Mouse (Mus musculus): ENCODE results near the gene Cyp2c37. TPM values are rescaled to one million over a fixed set of nuclear protein-coding genes. Genes with fewer than 3 reads are reported as not detected.
"Not testable (repeated sequence)": the region's sequence is repeated elsewhere in the genome, so short reads cannot be mapped to it uniquely, and the experiment has no call there.

Gene Cyp2c37
- total RNA-seq (2014; rRNA removed) (not detected in 2 replicates), polyA plus RNA-seq (2015; fragmentation: Nextera tagmentation; extraction: Ambion mirVana) (not detected in 2 replicates)

DNA sequence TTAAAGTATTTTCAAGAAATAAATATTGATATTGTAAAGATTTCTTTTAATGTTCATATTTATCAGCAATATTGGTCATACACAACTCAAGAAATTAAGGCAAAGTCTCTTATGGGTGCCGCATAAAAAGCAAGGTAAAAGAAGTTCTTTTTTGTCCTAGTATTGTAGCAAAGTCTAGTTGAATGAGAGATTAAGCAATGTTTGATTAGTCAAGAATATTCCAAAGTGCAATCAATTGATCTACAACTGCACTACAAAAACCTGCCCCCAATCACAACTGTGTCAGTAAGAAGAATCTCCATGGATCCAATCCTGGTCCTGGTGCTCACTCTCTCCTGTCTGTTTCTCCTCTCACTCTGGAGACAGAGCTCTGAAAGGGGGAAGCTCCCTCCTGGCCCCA is at the start of gene Cyp2c37:
Gene Cyp2c37, plus strand, starts transcription at position 285 of the 400 bp plus-strand sequence.
- not testable (repeated sequence) for ATAC-seq

DNA sequence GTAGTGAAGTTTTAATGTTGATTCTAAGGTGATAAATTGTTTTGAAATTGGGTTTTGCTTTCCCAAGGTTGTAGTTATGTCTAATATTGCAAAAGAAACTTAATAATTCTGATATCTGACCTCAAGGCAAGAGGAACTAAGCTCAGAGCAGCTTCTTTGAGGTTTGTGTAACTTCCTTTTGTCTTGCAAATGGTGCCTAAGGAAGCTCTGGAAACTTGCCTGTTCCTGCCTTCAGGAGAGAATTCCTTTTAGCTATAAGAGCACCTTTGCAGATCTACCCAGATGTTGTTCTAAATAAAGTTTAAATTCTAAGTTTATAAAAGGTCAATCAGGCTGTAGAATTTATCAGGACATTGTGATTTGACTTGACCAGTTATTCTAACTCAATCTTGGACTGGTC is 31.4 kb upstream of the Cyp2c37 start:
- ATAC-seq; H3K4me2 ChIP-seq (ENCODE audit: low read depth); H3K4me3 ChIP-seq (ENCODE audit: low read depth, low read length); H3K9ac ChIP-seq; H3K36me3 ChIP-seq (ENCODE audit: insufficient read depth); DNase-seq; H3K9me3 ChIP-seq (ENCODE audit: low read length); H3K27ac ChIP-seq (ENCODE audit: low read depth, low read length); H3K4me1 ChIP-seq (ENCODE audit: insufficient read depth); H3K27me3 ChIP-seq (ENCODE audit: insufficient read depth, low read length): not testable (repeated sequence)

More for the DNA sequence above, at the start of gene Cyp2c37:
- WGBS: 100% methylated on average over 1 of the region's 1 CpGs
- not testable (repeated sequence) for H3K27me3 ChIP-seq (ENCODE audit: insufficient read depth, low read length); H3K4me2 ChIP-seq (ENCODE audit: low read depth); H3K36me3 ChIP-seq (ENCODE audit: insufficient read depth); H3K9me3 ChIP-seq (ENCODE audit: low read length); H3K4me1 ChIP-seq (ENCODE audit: insufficient read depth); H3K4me3 ChIP-seq (ENCODE audit: low read depth, low read length); H3K27ac ChIP-seq (ENCODE audit: low read depth, low read length); DNase-seq; H3K9ac ChIP-seq

DNA sequence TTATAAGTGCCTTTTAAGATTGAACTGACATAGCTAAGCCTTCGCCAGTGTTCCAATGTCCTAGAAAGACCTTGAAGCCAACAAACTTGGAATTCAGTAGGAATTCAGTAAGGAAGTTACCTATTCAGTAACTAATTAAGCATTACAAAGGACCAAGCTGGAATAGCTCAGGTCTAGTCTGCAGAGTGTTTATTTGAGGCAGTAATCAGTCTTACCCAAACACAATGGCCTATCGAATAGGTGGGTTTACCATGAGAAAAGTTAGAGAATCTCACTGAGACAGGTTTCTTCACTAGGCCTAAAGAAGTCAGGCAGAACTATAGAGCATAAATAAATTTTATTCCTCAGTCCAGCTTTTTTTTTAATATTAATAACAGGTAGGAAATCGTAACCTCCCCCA is 21.1 kb upstream of the Cyp2c37 start:
- DNase-seq; H3K9me3 ChIP-seq (ENCODE audit: low read length); H3K9ac ChIP-seq; ATAC-seq; H3K4me3 ChIP-seq (ENCODE audit: low read depth, low read length); H3K27me3 ChIP-seq (ENCODE audit: insufficient read depth, low read length); H3K27ac ChIP-seq (ENCODE audit: low read depth, low read length); H3K4me2 ChIP-seq (ENCODE audit: low read depth); H3K4me1 ChIP-seq (ENCODE audit: insufficient read depth); H3K36me3 ChIP-seq (ENCODE audit: insufficient read depth): not testable (repeated sequence)
- WGBS: 90% methylated on average over 3 of the region's 3 CpGs

DNA sequence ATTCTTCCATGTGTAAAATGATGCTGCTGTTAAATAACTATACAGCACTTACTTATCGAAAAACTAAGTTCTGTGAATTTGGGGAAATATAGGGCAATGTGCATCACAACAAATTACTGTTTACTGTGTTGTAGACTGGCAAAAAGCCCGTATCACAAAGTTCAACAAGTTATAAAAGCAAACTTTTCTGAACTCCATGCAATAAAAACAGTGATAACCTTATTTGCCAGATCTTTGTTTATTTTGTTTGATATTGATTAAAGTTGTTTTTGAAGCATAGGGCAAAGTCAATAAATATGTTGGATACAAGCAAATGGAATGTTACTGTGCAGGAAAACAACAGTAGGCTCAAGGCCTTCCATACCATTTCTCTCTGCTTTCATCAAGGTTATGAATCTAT is 2.8 kb upstream of the Cyp2c37 start:
- TF ChIP-seq CTCF (IDR thresholded peaks at IDR 0.05; ENCODE audit: low read depth): no peak
- H3K36me3 ChIP-seq (ENCODE audit: insufficient read depth): no peaks in the 10 kb centered on the region
- no peaks in the 10 kb centered on the region for H3K4me1 ChIP-seq (ENCODE audit: insufficient read depth)
- DNase-seq (no peak), ATAC-seq (no peak)
- H3K9me3 ChIP-seq (ENCODE audit: low read length): no peaks in the 10 kb centered on the region
- H3K27ac ChIP-seq (ENCODE audit: low read depth, low read length): no peak overlapping the region
- H3K9ac ChIP-seq: no peak overlapping the region
- no peak overlapping the region for H3K4me2 ChIP-seq (ENCODE audit: low read depth)
- 81% methylated on average over 2 of the region's 2 CpGs for WGBS
- H3K27me3 ChIP-seq (ENCODE audit: insufficient read depth, low read length): no peaks in the 10 kb centered on the region
- H3K4me3 ChIP-seq (ENCODE audit: low read depth, low read length): no peak overlapping the region

Other genes starting within 250 kb of the Cyp2c37 start
- not detected in 2 replicates for gene Cyp2c40, start 179.6 kb upstream of the Cyp2c37 start, total RNA-seq (2014; rRNA removed)
- not detected in 2 replicates for gene Cyp2c40, start 179.6 kb upstream of the Cyp2c37 start, polyA plus RNA-seq (2015; fragmentation: Nextera tagmentation; extraction: Ambion mirVana)
- not detected in 2 replicates for gene Cyp2c69, start 105.6 kb upstream of the Cyp2c37 start, total RNA-seq (2014; rRNA removed)
- gene Cyp2c69, start 105.6 kb upstream of the Cyp2c37 start, polyA plus RNA-seq (2015; fragmentation: Nextera tagmentation; extraction: Ambion mirVana): not detected in 2 replicates
- not detected in 2 replicates for gene Cyp2c54, start 81.4 kb downstream of the Cyp2c37 start, total RNA-seq (2014; rRNA removed)
- gene Cyp2c54, start 81.4 kb downstream of the Cyp2c37 start, polyA plus RNA-seq (2015; fragmentation: Nextera tagmentation; extraction: Ambion mirVana): not detected in 2 replicates
- gene Cyp2c50, start 97.3 kb downstream of the Cyp2c37 start, total RNA-seq (2014; rRNA removed): not detected in 2 replicates
- gene Cyp2c50, start 97.3 kb downstream of the Cyp2c37 start, polyA plus RNA-seq (2015; fragmentation: Nextera tagmentation; extraction: Ambion mirVana): not detected in 2 replicates
- gene Cyp2c70, start 194.9 kb downstream of the Cyp2c37 start, total RNA-seq (2014; rRNA removed): not detected in 2 replicates
- gene Cyp2c70, start 194.9 kb downstream of the Cyp2c37 start, polyA plus RNA-seq (2015; fragmentation: Nextera tagmentation; extraction: Ambion mirVana): not detected in 2 replicates